Mouse (Mus musculus) erythroblast, embryonic 14.5 days (primary cell): ENCODE results near the gene Cpm.

Experiments used
- GATA1 ChIP-seq: IDR thresholded peaks from 2 replicates; pipeline ENCODE4 v1.6.1; 2012; ENCODE audit warnings: low read length, inconsistent platforms, mixed read lengths
- TAL1 ChIP-seq: IDR thresholded peaks from 3 replicates; pipeline ENCODE4 v1.6.1; 2012; ENCODE audit warnings: low read length, inconsistent platforms, mixed read lengths

DNA sequence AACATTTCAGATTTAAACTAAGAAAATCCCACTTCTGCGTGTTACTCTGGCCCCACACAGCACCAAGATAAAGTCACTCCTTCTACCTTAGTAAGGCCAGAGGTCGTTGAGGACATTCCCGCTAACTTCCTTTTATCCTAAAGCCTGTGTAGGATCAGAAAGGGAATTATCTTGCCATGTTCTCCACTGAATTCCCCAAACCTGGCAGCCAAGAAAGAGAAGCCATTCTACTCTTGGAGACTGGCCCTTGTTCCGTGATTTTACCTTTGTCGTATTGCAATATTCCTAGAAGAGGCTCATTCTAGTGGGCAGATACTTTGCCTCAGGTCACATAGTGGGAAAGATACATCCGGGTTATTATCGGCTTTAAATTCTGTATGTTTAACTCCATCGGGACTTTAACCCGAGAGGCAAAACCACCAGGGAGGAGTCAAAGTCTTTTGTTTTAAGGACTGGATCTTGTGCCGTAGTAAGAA lies 21.5 kb upstream of the Cpm start:
- TF ChIP-seq TAL1: no peak
- no peak for TF ChIP-seq GATA1
